Mouse (Mus musculus) fat pad, adult 2 months (tissue): Measurements from ENCODE around the gene Tapt1.
"Not testable (repeated sequence)": the region's sequence is repeated elsewhere in the genome, so short reads cannot be mapped to it uniquely, and the experiment has no call there.

Source experiments
- DNase-seq: peaks from one replicate; pipeline ENCODE4 v3.0.0-alpha.2; 2011; ENCODE audit warnings: low read depth, low spot score; ENCODE audit errors: extremely low read depth

Gene Tapt1

DNA sequence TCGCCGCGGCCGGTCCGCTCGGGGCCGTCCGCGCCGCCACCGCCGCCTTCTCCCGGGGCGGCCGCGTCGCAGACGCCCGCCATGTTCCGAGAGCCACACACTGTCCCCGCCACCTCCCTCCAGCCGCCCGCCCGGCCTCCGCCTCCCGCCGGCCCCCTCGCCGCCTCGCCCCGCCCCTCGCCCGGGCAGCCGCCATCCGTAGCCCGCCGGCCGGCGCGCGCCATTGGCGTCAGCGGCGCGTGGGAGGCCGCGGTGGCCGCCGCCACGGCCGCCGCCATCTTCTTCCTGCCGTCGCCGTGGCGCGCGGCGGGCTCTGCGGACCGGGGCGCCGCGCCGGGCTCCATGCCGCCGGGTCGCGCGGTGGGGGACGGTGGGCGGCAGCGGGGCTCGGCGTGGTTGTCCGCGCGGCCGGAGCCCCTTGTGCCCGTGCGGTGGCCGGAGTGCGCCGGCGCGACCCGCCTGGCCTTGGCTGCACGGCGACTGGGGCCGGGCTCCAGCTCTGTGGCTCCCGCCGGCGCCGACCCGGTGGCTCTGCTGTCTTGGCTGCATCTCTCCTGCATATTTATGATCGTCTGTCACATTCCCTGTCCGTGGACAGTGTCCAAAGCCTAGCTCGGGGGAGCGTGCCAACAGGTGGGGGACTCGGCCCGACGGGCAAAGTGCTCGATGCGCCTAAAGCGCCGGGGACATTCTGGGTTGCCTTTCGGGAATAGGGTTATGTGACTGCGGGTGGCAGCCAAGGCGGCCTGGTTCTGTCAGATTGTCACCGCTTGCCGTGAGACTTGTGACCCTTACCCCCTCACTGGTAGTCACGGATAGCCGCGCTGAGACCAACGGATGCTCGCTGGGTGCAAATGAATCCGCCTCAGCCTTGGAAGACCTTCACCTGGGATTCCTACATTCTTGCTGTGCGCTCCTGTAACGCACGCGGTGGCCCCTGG, at the start of gene Tapt1:
Tapt1 (minus strand) TSS at position 106 of the 941 bp plus-strand sequence.
- DNase-seq, result no peak

DNA sequence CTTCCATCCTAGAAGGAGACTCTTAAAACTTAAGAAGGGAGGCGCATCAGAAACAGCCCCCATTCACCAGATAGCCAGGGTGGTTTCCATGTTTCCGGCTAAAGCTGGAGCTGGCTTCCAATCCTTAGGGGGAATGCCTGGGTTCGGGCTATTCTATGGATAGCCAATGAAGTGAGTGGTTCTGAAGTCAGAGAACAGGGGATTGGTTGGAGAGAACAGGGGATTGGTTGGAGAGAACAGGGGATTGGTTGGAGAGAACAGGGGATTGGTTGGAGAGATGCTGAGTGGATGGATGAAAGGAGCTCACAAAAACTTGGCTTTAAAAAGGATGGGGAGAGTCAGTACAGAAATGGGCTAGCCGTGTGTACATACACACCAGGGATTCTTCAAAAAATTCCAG, 45.1 kb upstream of the Tapt1 start:
- DNase-seq, result no peak

DNA sequence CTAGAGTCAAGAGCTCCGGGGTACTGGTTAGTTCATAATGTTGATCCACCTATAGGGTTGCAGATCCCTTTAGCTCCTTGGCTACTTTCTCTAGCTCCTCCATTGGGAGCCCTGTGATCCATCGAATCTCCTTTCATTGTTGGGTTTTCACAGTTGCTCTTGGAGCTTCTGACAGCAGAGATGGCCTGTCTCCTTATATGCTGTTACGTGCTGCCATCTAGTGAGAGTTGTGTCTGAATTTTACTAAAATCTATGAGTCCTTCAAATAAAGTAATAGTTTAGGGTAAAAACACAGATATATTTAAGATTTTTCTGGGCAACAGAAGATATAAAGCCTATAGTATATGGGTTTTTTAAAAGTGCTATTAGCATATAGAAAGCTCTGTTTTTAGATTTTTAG, 42.1 kb upstream of the Tapt1 start:
- DNase-seq, result not testable (repeated sequence)

DNA sequence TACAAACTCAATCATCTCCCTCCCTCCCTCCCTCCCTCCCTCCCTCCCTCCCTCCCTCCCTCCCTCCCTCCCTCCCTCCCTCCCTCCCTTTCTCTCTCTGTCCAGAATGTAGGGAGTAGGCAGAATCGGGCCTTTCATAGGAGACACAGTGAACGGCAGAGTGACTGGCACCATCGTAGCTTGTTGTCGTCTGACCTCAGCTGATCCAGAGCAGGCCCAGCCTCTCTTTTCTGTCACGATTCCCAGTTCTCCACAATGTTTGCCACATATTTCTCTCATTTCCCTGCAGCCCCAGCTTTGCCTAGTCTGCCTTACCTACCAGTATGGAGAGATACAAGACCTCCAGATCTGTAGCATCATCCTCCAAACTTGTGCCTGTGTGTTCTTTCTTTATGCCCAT, 35.3 kb upstream of the Tapt1 start:
- no peak for DNase-seq

DNA sequence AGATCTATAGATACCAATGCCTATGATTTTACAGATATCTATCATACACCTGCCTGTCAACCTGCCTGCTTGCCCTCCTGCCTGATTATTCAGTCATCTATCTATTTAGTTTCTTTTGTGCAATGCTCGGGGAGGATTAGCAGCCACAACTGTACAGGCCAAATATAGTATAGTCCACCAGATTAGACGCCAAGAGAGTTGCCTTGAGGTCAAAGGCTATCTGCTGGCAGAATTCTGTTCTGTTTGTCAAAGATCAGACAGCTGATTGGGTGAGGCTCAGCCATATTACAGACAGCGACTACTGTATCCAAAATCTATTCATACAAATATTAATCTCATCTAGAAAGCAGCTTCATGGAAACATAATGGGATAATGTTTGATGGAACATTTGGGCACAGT, 34.7 kb upstream of the Tapt1 start:
- no peak for DNase-seq

DNA sequence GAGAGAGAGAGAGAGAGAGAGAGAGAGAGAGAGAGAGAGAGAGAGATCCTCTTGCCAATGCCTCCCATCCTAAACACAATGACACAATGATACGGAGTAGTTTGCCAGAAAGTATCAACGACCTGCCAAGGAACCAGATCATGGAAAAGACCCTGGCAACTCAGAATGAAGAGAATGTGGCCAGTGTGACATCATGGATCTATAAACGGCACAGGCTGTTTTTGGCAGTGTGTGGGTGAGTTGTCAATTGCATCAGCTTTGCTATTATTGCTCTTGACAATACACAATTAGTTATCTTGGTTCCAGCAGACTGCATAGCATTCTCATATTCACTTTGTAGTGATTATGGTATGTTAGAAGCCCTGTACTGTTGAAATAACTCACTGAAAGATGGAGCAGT, 33.3 kb upstream of the Tapt1 start:
- DNase-seq, result no peak

DNA sequence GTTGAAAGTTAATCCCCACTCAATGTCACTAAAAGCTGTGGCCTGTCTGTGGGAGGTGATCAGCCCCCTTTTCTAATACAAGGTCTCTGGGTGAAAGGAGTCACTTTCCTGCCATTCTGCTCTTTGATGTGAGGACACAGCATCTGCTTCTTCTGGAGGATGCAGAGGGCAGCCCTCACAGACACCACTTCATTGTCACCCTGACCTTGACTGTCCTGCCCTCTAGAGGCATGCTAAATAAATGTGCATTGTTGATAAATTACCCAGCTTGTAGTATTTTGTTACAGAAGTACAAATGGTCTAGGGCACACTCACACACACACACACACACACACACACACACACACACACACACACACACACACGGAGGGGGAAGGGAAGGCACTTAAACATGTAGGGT, 31.7 kb upstream of the Tapt1 start:
- no peak for DNase-seq

DNA sequence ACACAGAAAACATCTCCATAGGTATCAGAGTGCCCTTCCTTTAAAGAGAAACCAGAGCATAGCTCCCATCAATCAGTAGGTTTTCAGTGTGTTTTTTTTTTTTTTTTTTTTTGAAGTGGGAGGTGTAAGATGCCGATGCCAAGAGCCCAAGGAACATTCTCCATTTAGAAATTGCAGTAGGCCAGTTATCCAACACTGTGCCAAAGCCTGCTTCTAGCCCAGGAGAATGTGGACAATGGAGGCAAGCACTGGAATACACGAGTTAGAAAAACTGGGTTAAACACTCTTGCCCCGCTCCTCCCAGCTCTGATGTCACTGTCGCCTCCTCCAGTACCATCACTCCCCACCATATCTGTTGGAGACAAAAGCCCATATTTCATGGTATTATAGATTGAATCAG, 31.0 kb upstream of the Tapt1 start:
- DNase-seq, result no peak

DNA sequence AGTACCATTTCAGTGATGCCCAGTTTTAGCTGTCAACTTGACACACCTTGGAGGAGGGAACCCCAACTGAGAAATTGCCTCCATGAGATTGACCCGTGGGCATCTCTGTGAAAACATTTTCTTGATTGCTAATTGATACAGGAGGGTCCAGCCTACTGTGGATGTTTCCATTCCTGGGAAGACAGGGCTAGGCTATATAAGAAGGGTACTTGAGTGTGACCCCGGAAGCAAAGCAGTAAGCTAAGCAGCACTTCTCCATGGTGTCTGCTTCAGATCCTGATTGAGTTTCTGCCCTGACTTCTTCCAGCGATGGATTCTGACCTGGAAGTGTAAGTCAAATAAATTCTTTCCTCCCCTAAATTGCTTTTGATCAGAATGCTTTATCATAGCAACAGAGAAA, 30.1 kb upstream of the Tapt1 start:
- DNase-seq, result no peak

DNA sequence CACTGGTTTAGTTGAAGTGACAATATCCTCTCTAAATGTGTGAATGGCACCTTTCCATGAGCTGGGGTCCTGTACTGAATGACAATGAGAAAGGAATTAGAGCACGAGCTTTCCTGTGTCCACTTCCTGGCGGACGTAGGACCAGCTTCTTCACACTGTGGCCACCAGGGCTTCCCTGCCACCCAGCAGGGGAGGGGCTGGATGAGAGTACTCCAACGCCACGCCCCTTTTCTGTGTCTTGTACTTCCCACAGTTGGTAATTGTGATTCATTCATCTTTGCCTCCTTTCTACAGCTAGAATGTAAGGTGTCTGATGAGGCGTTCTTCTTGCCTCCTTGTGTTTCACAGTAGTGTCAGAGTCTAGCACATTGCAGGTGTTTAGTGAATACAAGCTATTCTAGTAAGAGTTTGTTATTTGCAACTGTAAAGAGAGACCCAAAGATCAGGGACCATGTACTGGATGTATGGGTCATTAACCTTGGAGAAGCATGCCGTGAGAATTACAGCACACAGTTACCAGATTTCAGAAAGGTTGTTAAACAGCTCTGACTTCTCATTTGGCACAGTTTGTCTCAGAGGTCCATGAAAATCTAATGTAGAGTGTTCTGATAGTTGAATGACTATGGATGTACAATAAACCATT, 29.5 kb upstream of the Tapt1 start:
- DNase-seq, result no peak

DNA sequence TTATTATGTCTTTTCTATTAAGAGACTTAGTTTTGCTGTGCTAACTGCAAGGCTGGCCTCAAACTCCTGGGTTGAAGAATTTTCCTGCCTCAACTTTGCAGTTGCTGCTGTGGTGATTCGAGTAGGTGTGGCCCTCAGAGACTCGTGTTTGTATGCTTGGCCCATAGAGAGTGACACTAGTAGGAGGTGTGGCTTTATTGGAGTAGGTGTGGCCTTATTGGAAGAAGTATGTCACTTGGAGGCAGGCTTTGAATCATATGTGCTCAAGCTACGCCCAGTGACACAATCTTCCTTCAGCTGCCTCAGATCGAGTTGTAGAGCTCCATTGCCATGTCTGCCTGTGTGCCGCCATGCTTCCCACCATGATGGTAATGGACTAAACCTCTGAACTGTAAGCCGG, 27.0 kb upstream of the Tapt1 start:
- DNase-seq, result no peak

DNA sequence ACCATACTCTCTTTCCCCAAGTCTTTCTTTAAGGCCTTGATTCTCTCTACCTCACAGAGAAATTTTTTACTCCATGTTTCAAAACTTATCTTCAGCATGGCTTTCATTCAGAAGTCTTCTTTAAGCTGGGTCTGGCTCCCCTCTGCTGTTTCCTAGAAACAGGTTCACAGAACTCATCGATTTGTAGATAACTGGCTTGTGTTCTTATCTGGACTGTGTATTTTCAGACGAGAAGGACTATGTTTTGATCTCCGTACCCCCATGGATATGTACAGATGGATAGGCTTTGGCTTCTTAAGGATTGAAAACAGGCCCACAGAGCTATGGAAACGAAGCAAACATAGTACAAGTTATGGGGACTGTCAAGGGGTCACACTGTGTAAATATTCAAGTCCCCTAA, 26.0 kb upstream of the Tapt1 start:
- no peak for DNase-seq

DNA sequence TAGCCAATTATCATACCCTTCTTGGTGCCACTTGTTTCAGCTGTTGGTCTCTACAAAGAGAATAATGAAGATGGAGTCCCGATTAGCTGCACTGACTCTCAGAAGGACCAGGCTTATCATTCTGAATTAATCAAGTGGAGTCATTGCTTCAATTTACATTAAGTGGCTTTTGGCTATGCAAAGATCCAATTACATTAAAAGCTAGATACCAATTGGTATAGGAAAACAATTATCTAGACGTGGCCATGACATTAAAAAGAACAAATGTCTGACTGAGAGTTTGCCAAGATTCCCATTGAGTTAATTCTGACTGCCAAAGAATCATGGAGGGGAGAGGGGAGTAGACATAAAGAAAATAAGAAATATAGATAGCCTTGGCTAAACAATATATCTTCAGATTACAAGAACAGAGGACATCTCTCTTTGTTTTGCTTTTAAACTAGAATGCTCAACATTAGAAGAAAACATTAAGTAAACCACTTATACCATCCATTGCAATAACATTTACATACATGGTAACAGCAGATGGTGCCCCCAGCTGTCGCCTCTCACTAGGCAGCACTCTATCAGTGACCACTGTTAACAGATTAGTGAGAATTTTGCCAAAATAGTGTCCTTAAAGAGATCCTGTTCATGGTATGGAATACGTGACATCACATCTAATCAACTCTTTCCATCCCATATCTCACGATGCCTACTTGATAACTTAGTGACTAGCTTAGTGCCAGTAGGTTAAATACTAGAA, 24.0 kb upstream of the Tapt1 start:
- DNase-seq, result no peak

DNA sequence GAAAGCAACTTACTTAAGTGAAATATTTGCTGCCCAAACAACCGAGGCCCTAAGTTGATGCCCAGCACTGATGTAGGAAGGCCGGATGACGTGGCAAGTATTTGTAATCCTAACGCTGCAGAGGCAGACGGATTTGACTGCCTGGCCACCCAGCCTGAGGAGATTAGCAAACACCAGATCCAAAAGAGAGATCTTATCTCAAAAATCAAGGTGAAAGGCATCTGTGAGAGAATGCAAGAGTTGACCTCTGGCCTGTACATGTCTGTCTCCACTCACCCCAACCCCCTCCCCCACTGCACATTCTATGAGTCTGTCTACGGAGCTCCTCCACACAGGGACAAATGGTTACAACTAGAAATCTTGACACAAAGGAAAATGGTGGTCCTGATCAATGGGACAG, 22.9 kb upstream of the Tapt1 start:
- DNase-seq, result no peak

DNA sequence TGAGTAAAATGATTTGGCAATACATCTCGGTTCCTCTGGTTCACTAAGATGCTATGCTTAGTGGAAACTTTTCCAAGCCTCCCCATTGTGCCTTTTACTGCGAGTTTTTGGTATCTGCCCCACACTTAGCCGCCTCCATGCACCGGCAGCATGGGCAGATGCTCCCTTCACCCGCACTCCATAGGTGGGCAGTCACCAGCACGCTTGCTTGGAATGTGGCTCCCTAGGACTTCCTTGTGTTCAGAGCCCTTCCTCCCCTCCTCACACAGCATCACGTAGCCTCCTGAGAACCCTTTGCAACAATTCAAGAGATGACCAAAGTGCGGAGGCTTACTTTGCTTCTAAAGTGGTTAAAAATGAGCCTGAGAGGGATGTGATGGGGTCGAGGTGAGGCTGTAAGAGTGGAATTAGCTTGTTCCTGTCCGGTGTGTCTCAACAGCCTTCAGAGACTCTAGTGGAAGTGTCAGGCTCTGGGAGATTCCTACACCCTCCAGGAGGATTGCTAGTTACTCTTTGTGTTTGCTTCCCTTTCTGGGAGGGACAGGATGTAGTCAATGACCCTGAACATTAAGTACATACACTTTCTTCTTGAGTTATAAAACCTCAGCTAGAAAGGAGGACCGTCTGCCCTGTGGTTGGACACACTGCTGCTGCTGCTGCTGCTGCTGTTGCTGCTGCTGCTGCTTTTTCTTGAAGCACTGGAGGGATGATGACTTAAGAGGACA, 20.2 kb upstream of the Tapt1 start:
- DNase-seq, result no peak

DNA sequence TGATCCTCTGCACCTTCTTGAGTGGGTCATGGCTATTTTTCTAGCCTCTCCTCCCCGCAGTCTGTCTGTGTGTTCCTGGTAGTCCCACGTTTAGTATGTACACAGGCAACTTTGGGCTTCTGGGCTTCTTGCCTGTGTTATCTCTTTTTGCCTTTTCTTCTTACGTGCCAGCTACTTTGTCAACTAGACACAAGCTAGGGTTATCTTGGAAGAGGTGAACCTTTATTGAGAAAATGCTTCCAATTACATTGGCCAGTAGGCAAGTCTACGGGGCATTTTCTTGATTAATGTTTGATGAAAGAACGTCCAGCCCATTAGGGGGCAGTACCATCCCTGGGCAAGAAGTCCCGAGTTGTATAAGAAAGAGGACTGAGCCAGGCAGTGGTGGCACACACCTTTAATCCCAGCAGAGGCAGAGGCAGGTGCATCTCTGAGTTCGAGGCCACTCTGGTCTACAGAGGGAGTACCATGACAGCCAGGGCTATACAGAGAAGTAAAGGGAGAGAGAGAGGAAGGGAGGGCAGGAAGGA, 18.5 kb upstream of the Tapt1 start:
- no peak for DNase-seq

DNA sequence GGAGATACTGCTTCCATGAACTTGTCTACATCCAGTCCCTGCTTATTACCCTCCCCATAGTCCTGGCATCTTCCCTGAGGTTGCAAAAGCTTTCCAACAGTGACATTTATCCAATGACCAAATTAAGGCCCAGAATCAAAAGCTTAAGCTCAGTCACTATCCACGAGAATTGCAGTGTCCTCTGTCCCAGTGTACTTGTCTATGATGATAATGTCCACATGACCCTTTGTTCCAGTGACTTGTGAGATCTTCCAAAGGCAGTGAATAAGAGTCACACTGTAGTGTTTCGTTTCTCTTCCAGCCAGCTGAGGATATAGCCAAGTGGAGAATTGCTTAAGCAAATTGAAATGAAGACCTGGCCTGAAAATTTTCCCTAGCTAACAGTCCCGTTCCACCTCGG, 16.4 kb upstream of the Tapt1 start:
- no peak for DNase-seq

DNA sequence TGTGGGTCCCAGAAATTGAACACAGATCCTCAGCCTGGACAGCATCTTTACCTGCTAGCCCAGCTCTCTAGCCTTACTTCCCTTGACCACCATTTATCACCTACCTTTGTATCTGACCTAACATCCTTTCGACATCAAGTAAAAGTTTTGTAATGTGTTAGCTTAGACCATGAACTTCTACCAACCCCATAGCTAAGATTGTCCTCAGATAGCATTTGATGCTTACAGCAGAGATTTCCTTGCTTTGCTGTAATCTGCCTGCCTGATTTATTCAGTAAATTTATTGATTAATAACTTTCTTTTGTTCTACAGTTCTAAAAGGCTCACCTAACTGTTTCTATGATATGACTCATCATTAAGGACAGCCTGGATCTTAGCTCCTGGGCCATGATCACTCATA, 15.3 kb upstream of the Tapt1 start:
- DNase-seq, result no peak

DNA sequence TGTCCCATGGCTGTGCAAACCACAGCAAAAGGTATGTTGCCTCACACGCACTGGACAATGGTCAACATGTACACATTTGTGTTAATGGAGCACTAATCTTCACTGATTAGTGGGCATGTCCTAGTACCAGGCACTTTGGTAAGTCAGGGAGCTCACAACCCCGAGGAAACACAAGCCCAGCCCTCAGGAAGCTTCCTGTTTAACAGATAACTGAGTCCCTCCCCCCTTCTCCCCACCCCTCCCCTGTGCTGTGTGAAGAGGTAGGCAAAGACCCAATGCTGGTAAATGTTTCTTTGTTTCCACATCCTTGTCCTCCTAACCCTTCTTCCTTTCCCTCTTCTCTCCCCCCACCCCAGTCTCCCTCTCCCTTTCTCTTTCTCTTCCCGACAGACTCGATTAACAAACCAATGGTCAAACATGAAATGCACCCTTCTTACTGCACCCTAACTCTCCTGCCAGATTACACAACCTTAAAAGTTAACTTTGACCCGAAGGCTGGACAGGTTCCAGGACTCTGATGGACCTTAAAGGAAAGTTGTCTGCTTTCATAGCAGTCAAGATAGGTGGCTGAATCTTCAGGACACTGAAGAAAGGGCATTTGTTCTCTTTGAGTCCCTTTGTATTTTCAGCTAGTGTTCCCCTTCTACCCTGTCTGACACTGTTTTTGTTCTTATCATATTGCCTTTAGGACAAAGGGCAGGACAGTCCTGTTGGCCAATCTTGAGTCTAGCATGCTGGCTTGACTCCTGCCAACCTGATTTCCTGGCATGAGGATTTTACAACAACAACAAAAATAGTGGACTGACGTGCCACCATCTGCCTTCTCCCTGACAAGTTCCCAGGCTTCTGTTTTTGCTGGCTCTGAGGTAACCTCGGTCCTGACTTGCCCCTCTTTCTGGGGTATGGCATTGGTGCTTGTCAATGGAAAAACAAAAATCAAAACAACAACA, 13.0 kb upstream of the Tapt1 start:
- DNase-seq, result no peak

DNA sequence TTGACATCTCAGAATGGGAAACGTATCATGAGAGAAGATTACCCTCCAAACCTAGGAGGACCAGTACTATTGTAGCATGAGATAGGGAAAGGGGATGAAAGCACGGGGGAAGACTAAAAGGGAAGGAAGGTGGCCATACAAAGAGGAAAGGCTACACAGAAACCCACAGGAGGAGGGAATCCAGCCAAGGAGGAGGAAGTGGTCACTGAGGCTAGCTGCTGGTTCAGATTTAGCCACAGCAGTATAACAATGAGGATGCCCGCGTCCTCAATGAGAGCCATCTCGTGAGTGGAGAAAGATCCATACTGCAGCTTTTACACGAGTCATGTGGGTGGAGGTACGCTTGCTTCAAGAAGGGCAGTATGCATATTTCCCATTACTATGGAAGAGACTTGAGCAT, 11.8 kb upstream of the Tapt1 start:
- no peak for DNase-seq
